Mouse (Mus musculus) mature B cell (primary cell): ENCODE measurements at regions not wholly inside any gene's neighbourhood (a gene's known extent, or its start where the extent isn't known, plus 50 kb on each side); places are given as distances from the start of the nearest gene placed in this dataset.
"Not testable (repeated sequence)": the region's sequence is repeated elsewhere in the genome, so short reads cannot be mapped to it uniquely, and the experiment has no call there.

ENCODE experiments used
- in situ Hi-C: fragments of 300-500 bp; cut with MboI; formaldehyde crosslinking; loops from 2 replicates; pipeline ENCODE4 v1.14.3; 2019

GRCm38 (mm10) chr4:55634946-55635511, 102.8 kb upstream of the Klf4 start:
- in situ Hi-C loops = no loop called here

GRCm38 (mm10) chr4:55631157-55631556, 98.9 kb upstream of the Klf4 start:
- in situ Hi-C loops = no loop called here

- in situ Hi-C loops = not testable (repeated sequence)
These were observed 97.9 kb upstream of the Klf4 start for GRCm38 (mm10) chr4:55630215-55630614.

- in situ Hi-C loops = no loop called here
These were observed 92.5 kb upstream of the Klf4 start for GRCm38 (mm10) chr4:55624779-55625178.

- in situ Hi-C loops = no loop called here
These were observed 91.0 kb upstream of the Klf4 start for GRCm38 (mm10) chr4:55623151-55623760.

GRCm38 (mm10) chr4:55622651-55623050, 90.4 kb upstream of the Klf4 start:
- in situ Hi-C loops = no loop called here

- in situ Hi-C loops = no loop called here
These were observed 87.6 kb upstream of the Klf4 start for GRCm38 (mm10) chr4:55619891-55620290.

GRCm38 (mm10) chr4:55615808-55616207, 83.5 kb upstream of the Klf4 start:
- in situ Hi-C loops = no loop called here

GRCm38 (mm10) chr4:55613523-55613922, 81.3 kb upstream of the Klf4 start:
- in situ Hi-C loops = no loop called here

- in situ Hi-C loops = no loop called here
These were observed 78.7 kb upstream of the Klf4 start for GRCm38 (mm10) chr4:55610998-55611397.

- in situ Hi-C loops = no loop called here
These were observed 76.9 kb upstream of the Klf4 start for GRCm38 (mm10) chr4:55609214-55609613.

GRCm38 (mm10) chr4:55605541-55605940, 73.3 kb upstream of the Klf4 start:
- in situ Hi-C loops = no loop called here

GRCm38 (mm10) chr4:55604915-55605314, 72.6 kb upstream of the Klf4 start:
- in situ Hi-C loops = no loop called here

- in situ Hi-C loops = no loop called here
These were observed 71.7 kb upstream of the Klf4 start for GRCm38 (mm10) chr4:55603821-55604435.

- in situ Hi-C loops = no loop called here
These were observed 62.9 kb upstream of the Klf4 start for GRCm38 (mm10) chr4:55595203-55595602.

- in situ Hi-C loops = no loop called here
These were observed 62.4 kb upstream of the Klf4 start for GRCm38 (mm10) chr4:55594699-55595098.

GRCm38 (mm10) chr4:55593132-55593531, 60.9 kb upstream of the Klf4 start:
- in situ Hi-C loops = no loop called here

GRCm38 (mm10) chr4:55586212-55586611, 53.9 kb upstream of the Klf4 start:
- in situ Hi-C loops = no loop called here

GRCm38 (mm10) chr4:55583589-55583988, 51.3 kb upstream of the Klf4 start:
- in situ Hi-C loops = no loop called here
